Mouse (Mus musculus): ENCODE data around the gene Amd2.

Amd2 gene

DNA sequence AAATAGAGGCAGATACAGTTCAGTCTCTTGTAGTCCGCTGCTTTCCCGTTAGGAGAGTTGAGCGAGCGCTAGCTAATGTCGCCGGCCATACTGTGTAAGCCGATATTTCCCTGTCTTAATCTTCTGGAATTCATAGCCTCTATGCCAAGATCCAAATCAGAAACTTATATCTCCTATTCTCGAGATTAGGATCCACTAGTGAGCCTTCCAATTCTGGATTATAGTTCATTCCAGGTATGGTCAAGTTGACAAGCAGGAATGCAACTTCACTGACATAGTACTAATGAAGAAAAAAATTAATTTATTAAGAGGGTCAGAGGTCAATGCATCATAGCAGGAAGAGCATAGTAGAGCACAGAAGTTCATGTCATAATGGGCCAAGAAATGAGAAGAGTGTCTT is at the start of gene Amd2:
TSS of gene Amd2 (minus strand) at position 101 of the 400 bp plus-strand sequence.
- DNase-seq (ENCODE audit: low spot score): no peak

DNA sequence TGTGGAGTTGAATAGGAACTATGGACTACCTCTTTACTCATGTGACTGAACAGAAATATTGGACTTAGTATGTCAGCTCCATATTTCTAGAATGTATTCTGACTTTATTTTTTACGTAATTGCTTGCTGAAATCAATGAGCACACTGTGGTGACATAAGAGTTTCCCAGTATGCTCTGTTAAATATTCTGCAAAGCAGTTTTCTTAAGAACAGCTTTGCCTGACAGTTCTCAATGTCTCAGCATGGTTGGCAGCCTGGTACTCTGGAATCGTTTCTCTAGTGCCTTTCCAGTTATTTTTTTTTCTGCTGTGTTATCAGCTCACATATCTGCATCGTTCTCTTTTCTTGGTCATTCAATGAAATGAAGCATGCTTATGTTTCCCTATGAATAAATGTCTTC is 49.6 kb upstream of the Amd2 start:
- DNase-seq (ENCODE audit: low spot score): no peak

GRCm38 (mm10) chr10:35737639-35738038 is 25.9 kb upstream of the Amd2 start:
- no peak for DNase-seq (ENCODE audit: low spot score)

GRCm38 (mm10) chr10:35714266-35714665 is 2.6 kb upstream of the Amd2 start:
- no peak for DNase-seq (ENCODE audit: low spot score)
